Mouse (Mus musculus): ENCODE measurements around the gene Spsb3. TPM values are rescaled to one million over a fixed set of nuclear protein-coding genes. Genes with fewer than 3 reads are reported as not detected.

Gene Spsb3
- polyA plus RNA-seq, 1 experiment from 2014 or later: 45.5 TPM

GRCm38 (mm10) chr17:24851381-24852125 lies 34.9 kb upstream of the Spsb3 start:
- no peaks in the 10 kb centered on the region for H3K9me3 ChIP-seq (ENCODE audit: control insufficient read depth, low read length)
- whole genome bisulfite sequencing: 74% methylated on average over 10 of the region's 10 CpGs
- H3K36me3 ChIP-seq (ENCODE audit: control insufficient read depth, insufficient read depth, low read length): peaks cover 4% of the 10 kb centered on the region; the same call in 1 of the 2 replicates
- H3K27ac ChIP-seq (replicated peaks): no peak overlapping the region
- peak overlapping the region; percentile 92 for H3K4me2 ChIP-seq (replicated peaks; ENCODE audit: low read depth)
- peak overlapping the region; percentile 72 for H3K9ac ChIP-seq (ENCODE audit: low read length)
- H3K4me3 ChIP-seq (ENCODE audit: low read depth, low read length): peak overlapping the region; percentile 70; the same call in 1 of the 2 replicates
- H3K27me3 ChIP-seq (ENCODE audit: control insufficient read depth, insufficient read depth, low read length): no peaks in the 10 kb centered on the region
- DNase-seq (ENCODE audit: low spot score) (no peak), ATAC-seq (ENCODE audit: low FRiP score, low TSS enrichment) (no peak)
- no peaks in the 10 kb centered on the region for H3K4me1 ChIP-seq (replicated peaks; ENCODE audit: control insufficient read depth, insufficient read depth)
- TF ChIP-seq CTCF (IDR thresholded peaks at IDR 0.05; ENCODE audit: low read depth) (no peak), EP300 (optimal IDR thresholded peaks at IDR 0.05) (no peak)

- WGBS: 77% methylated on average over 3 of the region's 3 CpGs
- no peak overlapping the region; the same call in 1 of the 2 replicates for H3K27ac ChIP-seq (replicated peaks)
- no peak overlapping the region for H3K4me3 ChIP-seq (ENCODE audit: low read depth, low read length)
- DNase-seq (ENCODE audit: low spot score): no peak
- ATAC-seq (ENCODE audit: low FRiP score, low TSS enrichment): no peak
- no peaks in the 10 kb centered on the region for H3K9me3 ChIP-seq (ENCODE audit: control insufficient read depth, low read length)
- TF ChIP-seq CTCF (IDR thresholded peaks at IDR 0.05; ENCODE audit: low read depth) (no peak), EP300 (optimal IDR thresholded peaks at IDR 0.05) (no peak)
- H3K4me2 ChIP-seq (replicated peaks; ENCODE audit: low read depth): no peak overlapping the region
- H3K27me3 ChIP-seq (ENCODE audit: control insufficient read depth, insufficient read depth, low read length): no peaks in the 10 kb centered on the region
- H3K4me1 ChIP-seq (replicated peaks; ENCODE audit: control insufficient read depth, insufficient read depth): no peaks in the 10 kb centered on the region
- H3K9ac ChIP-seq (ENCODE audit: low read length): no peak overlapping the region
- peaks cover 9% of the 10 kb centered on the region; the same call in 1 of the 2 replicates for H3K36me3 ChIP-seq (ENCODE audit: control insufficient read depth, insufficient read depth, low read length)
These were observed 30.5 kb upstream of the Spsb3 start for GRCm38 (mm10) chr17:24855838-24856464.

DNA sequence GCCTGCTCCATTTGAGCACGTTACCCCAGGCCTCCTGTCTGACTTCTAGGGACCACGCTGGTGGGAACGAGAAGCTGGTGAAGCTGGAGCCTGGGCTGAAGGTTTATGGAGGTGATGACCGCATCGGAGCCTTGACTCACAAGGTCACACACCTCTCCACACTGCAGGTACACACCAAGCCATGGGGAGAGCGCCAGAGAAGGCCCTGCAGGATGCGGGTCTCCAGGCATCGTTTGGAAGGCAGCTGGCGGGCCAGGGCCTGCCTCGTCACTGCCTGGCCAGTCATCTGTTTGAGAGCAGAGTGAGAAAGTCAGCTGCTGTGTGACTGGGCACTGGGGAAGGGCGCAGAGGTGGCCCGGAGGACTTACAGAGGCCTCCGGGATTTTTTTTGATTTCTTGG lies 29.9 kb upstream of the Spsb3 start:
- ATAC-seq (ENCODE audit: low FRiP score, low TSS enrichment): no peak
- WGBS: 93% methylated on average over 13 of the region's 13 CpGs
- no peak for DNase-seq (ENCODE audit: low spot score)

GRCm38 (mm10) chr17:24857831-24858470 lies 28.5 kb upstream of the Spsb3 start:
- H3K4me1 ChIP-seq (replicated peaks; ENCODE audit: control insufficient read depth, insufficient read depth): no peaks in the 10 kb centered on the region
- 85% methylated on average over 8 of the region's 8 CpGs for WGBS
- TF ChIP-seq CTCF (IDR thresholded peaks at IDR 0.05; ENCODE audit: low read depth): no peak
- no peak for TF ChIP-seq EP300 (optimal IDR thresholded peaks at IDR 0.05)
- H3K27ac ChIP-seq (replicated peaks): no peak overlapping the region
- no peaks in the 10 kb centered on the region for H3K27me3 ChIP-seq (ENCODE audit: control insufficient read depth, insufficient read depth, low read length)
- DNase-seq (ENCODE audit: low spot score) (no peak), ATAC-seq (ENCODE audit: low FRiP score, low TSS enrichment) (0 out of 2 replicates have a peak, but pooled peaks have one; percentile 15)
- no peaks in the 10 kb centered on the region for H3K9me3 ChIP-seq (ENCODE audit: control insufficient read depth, low read length)
- no peak overlapping the region for H3K9ac ChIP-seq (ENCODE audit: low read length)
- no peak overlapping the region for H3K4me2 ChIP-seq (replicated peaks; ENCODE audit: low read depth)
- H3K36me3 ChIP-seq (ENCODE audit: control insufficient read depth, insufficient read depth, low read length): peaks cover 15% of the 10 kb centered on the region
- no peak overlapping the region for H3K4me3 ChIP-seq (ENCODE audit: low read depth, low read length)

More for the DNA sequence above, 29.9 kb upstream of the Spsb3 start:
- no peak overlapping the region for H3K27ac ChIP-seq (replicated peaks)
- H3K9me3 ChIP-seq (ENCODE audit: control insufficient read depth, low read length): no peaks in the 10 kb centered on the region
- TF ChIP-seq EP300 (optimal IDR thresholded peaks at IDR 0.05): no peak
- TF ChIP-seq CTCF (IDR thresholded peaks at IDR 0.05; ENCODE audit: low read depth): no peak
- no peaks in the 10 kb centered on the region for H3K4me1 ChIP-seq (replicated peaks; ENCODE audit: control insufficient read depth, insufficient read depth)
- no peak overlapping the region for H3K9ac ChIP-seq (ENCODE audit: low read length)
- H3K4me3 ChIP-seq (ENCODE audit: low read depth, low read length): no peak overlapping the region
- no peaks in the 10 kb centered on the region for H3K27me3 ChIP-seq (ENCODE audit: control insufficient read depth, insufficient read depth, low read length)
- H3K36me3 ChIP-seq (ENCODE audit: control insufficient read depth, insufficient read depth, low read length): peaks cover 15% of the 10 kb centered on the region
- H3K4me2 ChIP-seq (replicated peaks; ENCODE audit: low read depth): no peak overlapping the region

DNA sequence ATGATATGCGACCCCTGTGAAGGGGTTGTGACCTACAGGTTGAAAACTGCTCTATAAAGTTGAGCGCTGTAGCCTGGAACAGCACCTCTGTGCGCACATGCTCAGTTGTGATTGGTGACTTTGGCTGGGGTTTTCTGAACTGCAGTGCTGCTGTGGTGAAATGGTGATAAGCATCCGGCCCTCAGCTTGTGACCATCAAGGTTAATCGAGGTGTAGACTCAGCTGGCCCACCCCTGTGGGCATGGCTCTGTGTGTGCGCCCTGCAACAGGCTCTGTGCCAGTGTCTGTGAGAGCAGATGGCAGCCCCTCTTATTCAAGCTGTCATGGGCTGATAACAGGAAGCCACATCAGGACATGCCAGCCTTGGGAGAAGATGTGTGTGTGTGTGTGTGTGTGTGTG lies 27.5 kb upstream of the Spsb3 start:
- no peak for DNase-seq (ENCODE audit: low spot score)
- Histone ChIP-seq H3K4me1 (replicated peaks; ENCODE audit: control insufficient read depth, insufficient read depth) (no peaks in the 10 kb centered on the region), H3K36me3 (ENCODE audit: control insufficient read depth, insufficient read depth, low read length) (peaks cover 19% of the 10 kb centered on the region), H3K27ac (replicated peaks) (no peak overlapping the region), H3K4me2 (replicated peaks; ENCODE audit: low read depth) (no peak overlapping the region), H3K27me3 (ENCODE audit: control insufficient read depth, insufficient read depth, low read length) (no peaks in the 10 kb centered on the region), H3K4me3 (ENCODE audit: low read depth, low read length) (no peak overlapping the region), H3K9ac (ENCODE audit: low read length) (no peak overlapping the region), H3K9me3 (ENCODE audit: control insufficient read depth, low read length) (no peaks in the 10 kb centered on the region)
- WGBS: 88% methylated on average over 6 of the region's 6 CpGs
- no peak for ATAC-seq (ENCODE audit: low FRiP score, low TSS enrichment)
- TF ChIP-seq EP300 (optimal IDR thresholded peaks at IDR 0.05) (no peak), CTCF (IDR thresholded peaks at IDR 0.05; ENCODE audit: low read depth) (no peak)
